Mouse (Mus musculus) intestine, embryonic 14.5 days (tissue): ENCODE measurements around the gene Gse1. TPM values are rescaled to one million over a fixed set of nuclear protein-coding genes. Genes with fewer than 3 reads are reported as not detected.
A peak's percentile ranks its signal among the peaks of the same experiment; 100 is the strongest.

Experiments
- ATAC-seq: fragments of 200-750 bp; cut with Nextera tagmentation; replicated peaks from 2 replicates; pipeline ENCODE4 v1.8.0; 2017; ENCODE audit warnings: low read depth, moderate number of reproducible peaks, moderate TSS enrichment, moderate library complexity; ENCODE audit not compliant: low FRiP score, low TSS enrichment
- DNase-seq: peaks from one replicate; pipeline ENCODE4 v3.0.0-alpha.2; 2018; ENCODE audit warnings: low spot score
- H3K27ac ChIP-seq: fragments of 300-500 bp; sonication (generic); 2 replicates; pipeline ENCODE4 v1.5.1; 2014; ENCODE audit warnings: low read depth, mild to moderate bottlenecking, control low read depth
- H3K27me3 ChIP-seq: fragments of 300-500 bp; sonication (generic); replicated peaks from 2 replicates; pipeline ENCODE4 v1.6.1; 2014; ENCODE audit warnings: low read length, control low read depth; ENCODE audit not compliant: control insufficient read depth, insufficient read depth
- H3K36me3 ChIP-seq: fragments of 300-500 bp; sonication (generic); 2 replicates; pipeline ENCODE4 v1.6.1; 2014; ENCODE audit warnings: low read length, control low read depth; ENCODE audit not compliant: control insufficient read depth, insufficient read depth
- H3K4me1 ChIP-seq: fragments of 300-500 bp; sonication (generic); replicated peaks from 2 replicates; pipeline ENCODE4 v1.6.1; 2014; ENCODE audit warnings: low read length, control low read depth, mixed read lengths; ENCODE audit not compliant: control insufficient read depth, insufficient read depth
- H3K4me2 ChIP-seq: fragments of 300-500 bp; sonication (generic); 2 replicates; pipeline ENCODE4 v1.6.1; 2014; ENCODE audit warnings: low read length
- H3K4me3 ChIP-seq: fragments of 300-500 bp; sonication (generic); 2 replicates; pipeline ENCODE4 v1.5.1; 2014; ENCODE audit warnings: low read depth, low read length, control low read depth, mixed read lengths
- H3K9ac ChIP-seq: fragments of 300-500 bp; sonication (generic); 2 replicates; pipeline ENCODE4 v1.6.1; 2014; ENCODE audit warnings: mild to moderate bottlenecking, low read length
- H3K9me3 ChIP-seq: fragments of 300-500 bp; sonication (generic); 2 replicates; pipeline ENCODE4 v1.6.1; 2016; ENCODE audit warnings: low read length, control low read depth; ENCODE audit not compliant: control insufficient read depth
- WGBS: fragments of 180-500 bp; shearing (Covaris S2); extraction: QIAGEN DNeasy Blood & Tissue Kit; methylation state at CpG from one replicate; pipeline ENCODE4 v1.1.7; 2014; 5-methylcytosine and 5-hydroxymethylcytosine counted together
- polyA plus RNA-seq: library from polyadenylated mRNA; unstranded; fragments of >200 nt; fragmentation: Nextera tagmentation; extraction: Ambion mirVana; gene quantifications from 2 replicates; pipeline ENCODE4 v1.2.1, GENCODE M21; 2014

Gse1 gene
- polyA plus RNA-seq, 1 experiment from 2014 or later: 13.3 TPM

DNA sequence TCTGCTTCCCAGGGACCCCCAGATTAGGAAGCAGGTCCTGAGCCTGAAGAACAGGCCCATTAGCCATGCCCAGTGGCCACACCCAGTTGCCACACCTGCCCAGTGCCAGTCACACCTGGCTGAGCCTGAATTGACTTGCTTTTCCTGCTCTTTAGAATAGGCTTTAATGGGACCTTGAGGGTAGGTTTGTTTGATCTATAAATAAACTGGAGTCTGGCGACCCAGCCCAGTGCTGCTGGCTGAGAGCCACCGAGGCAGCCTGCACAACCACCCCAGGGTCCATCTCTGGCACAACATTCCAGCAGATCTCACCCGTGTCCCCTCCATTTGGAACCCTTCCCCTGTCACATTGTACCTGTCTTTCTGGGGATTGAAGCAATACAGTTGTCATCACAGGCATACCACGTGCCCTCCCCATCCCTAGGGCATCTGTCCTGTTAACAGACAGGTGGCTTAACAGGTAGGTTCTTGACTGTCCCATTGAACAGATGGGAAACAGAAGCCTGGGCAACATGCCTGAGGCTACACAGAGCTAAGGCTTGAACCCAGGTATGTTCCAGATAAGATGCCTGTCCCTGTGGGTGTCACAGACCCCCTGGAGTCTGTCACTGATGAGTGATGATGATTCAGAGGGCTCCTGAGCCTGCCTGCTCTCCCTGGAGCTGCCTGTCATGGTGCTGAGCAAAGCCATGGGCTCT lies 214.2 kb downstream of the Gse1 start:
- Histone ChIP-seq H3K36me3 (no peaks in the 10 kb centered on the region), H3K4me2 (no peak overlapping the region), H3K4me3 (no peak overlapping the region), H3K27ac (no peak overlapping the region), H3K9ac (no peak overlapping the region), H3K4me1 (peaks cover 38% of the 10 kb centered on the region), H3K27me3 (no peaks in the 10 kb centered on the region), H3K9me3 (no peaks in the 10 kb centered on the region)
- DNase-seq (no peak), ATAC-seq (no peak)
- WGBS: 43% methylated on average over 4 of the region's 4 CpGs

- no peaks in the 10 kb centered on the region for H3K9me3 ChIP-seq
- WGBS: 39% methylated on average over 10 of the region's 10 CpGs
- H3K4me3 ChIP-seq: no peak overlapping the region
- H3K27me3 ChIP-seq: no peaks in the 10 kb centered on the region
- H3K4me2 ChIP-seq: no peak overlapping the region
- peaks cover 30% of the 10 kb centered on the region for H3K4me1 ChIP-seq
- no peaks in the 10 kb centered on the region for H3K36me3 ChIP-seq
- H3K9ac ChIP-seq: no peak overlapping the region
- H3K27ac ChIP-seq: 0 out of 2 replicates have a peak overlapping the region, but pooled peaks have one; percentile 27
- ATAC-seq: no peak
- DNase-seq: no peak
Measured at GRCm38 (mm10) chr8:120445249-120445648, 217.0 kb downstream of the Gse1 start.

DNA sequence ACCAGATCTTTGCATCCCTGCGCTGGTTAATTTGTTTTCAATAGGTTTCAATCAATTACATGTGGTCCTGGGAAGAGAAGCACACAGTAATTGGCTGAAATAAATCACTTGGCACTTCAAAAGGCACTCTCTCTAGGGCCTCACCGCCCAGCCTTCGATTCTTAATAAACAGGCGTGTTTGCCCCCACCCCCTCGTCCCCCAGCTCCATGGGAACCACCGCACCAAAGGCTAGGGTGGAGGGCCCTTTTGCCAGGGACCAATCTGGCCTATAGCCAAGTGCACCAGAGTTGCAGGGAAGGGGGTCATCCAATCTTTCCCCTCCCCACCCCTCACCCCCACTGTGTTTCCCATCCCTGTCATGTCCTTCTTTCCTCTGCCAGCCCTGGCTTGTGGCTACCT lies 219.9 kb downstream of the Gse1 start:
- ATAC-seq: no peak
- H3K27ac ChIP-seq: no peak overlapping the region
- no peak overlapping the region for H3K4me2 ChIP-seq
- DNase-seq: no peak
- H3K27me3 ChIP-seq: no peaks in the 10 kb centered on the region
- H3K4me1 ChIP-seq: peaks cover 19% of the 10 kb centered on the region
- H3K36me3 ChIP-seq: no peaks in the 10 kb centered on the region
- H3K9ac ChIP-seq: no peak overlapping the region
- no peaks in the 10 kb centered on the region for H3K9me3 ChIP-seq
- no peak overlapping the region for H3K4me3 ChIP-seq
- 48% methylated on average over 6 of the region's 6 CpGs for WGBS

DNA sequence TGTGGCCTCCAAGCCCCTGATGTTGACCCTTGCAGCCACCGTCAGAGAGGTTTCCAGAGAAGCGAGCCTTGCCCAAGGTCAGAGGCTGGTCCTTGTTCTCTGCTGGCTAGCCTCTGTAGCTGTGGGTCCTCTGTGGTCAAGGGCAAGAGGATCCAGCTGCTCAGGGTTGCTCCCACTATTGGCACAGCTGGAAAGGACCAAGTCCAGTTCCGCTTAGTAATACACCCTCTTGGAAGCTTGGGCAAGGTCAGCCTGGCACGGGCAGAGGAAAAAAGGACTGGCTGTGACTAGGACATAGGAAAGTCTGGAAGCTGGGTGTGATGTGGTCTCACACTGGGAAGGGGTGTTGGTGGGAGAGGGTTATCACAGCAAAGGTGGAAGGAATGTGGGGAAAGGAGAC lies 220.9 kb downstream of the Gse1 start:
- Histone ChIP-seq H3K9ac (no peak overlapping the region), H3K4me2 (no peak overlapping the region), H3K9me3 (no peaks in the 10 kb centered on the region), H3K4me1 (peaks cover 26% of the 10 kb centered on the region), H3K27me3 (no peaks in the 10 kb centered on the region), H3K27ac (no peak overlapping the region), H3K4me3 (no peak overlapping the region), H3K36me3 (no peaks in the 10 kb centered on the region)
- 86% methylated on average over 4 of the region's 4 CpGs for WGBS
- no peak for ATAC-seq
- DNase-seq: no peak

GRCm38 (mm10) chr8:120449608-120450031 lies 221.4 kb downstream of the Gse1 start:
- DNase-seq (no peak), ATAC-seq (no peak)
- H3K9me3 ChIP-seq: no peaks in the 10 kb centered on the region

DNA sequence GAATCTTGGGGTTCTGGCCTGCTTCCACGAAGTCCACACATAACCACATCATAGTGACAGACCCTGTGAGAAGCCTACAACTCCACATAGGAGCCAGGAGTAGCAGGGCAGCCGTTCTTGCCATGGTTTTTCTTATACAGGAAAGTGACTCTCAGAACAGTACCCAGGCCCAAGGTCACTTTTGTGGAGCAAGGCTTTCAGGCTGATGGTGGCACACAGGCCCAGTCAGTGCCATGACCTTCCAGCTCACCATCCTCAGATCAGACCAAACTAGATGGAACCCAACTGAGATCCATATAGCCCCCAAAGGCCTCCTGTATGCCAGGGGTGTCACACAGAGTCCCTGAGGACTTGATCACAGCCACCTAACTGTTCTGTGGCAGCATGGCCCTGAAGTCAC lies 223.9 kb downstream of the Gse1 start:
- Histone ChIP-seq H3K4me3 (no peak overlapping the region), H3K9me3 (no peaks in the 10 kb centered on the region), H3K27me3 (no peaks in the 10 kb centered on the region), H3K9ac (no peak overlapping the region), H3K27ac (no peak overlapping the region), H3K4me2 (no peak overlapping the region), H3K4me1 (peaks cover 44% of the 10 kb centered on the region), H3K36me3 (no peaks in the 10 kb centered on the region)
- 78% methylated on average over 2 of the region's 2 CpGs for WGBS
- no peak for ATAC-seq
- no peak for DNase-seq

More at GRCm38 (mm10) chr8:120449608-120450031, 221.4 kb downstream of the Gse1 start:
- no peaks in the 10 kb centered on the region for H3K36me3 ChIP-seq
- WGBS: 22% methylated on average over 17 of the region's 17 CpGs
- H3K4me2 ChIP-seq: no peak overlapping the region
- H3K27me3 ChIP-seq: no peaks in the 10 kb centered on the region
- H3K4me3 ChIP-seq: no peak overlapping the region
- H3K4me1 ChIP-seq: peaks cover 29% of the 10 kb centered on the region
- no peak overlapping the region for H3K27ac ChIP-seq
- no peak overlapping the region for H3K9ac ChIP-seq

DNA sequence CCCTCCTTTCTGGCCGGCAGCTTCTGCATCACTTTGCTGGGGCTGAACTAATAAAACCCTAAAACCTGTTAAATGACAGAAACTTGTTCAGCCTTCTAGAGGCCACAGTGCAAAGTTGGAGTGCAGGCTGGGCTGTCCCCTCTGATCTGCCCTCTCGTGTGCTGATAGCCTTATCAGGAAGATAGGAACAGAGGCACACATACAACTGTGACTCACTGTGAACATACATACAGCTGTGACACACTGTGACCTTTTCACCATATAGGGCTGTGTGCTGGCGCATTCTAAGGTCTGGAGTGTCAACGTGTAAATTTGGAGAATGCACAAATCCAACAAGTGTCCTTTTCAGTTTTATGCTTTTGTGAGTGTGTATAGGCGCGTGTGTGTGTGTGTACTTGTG lies 226.1 kb downstream of the Gse1 start:
- Histone ChIP-seq H3K27me3 (no peaks in the 10 kb centered on the region), H3K9me3 (no peaks in the 10 kb centered on the region), H3K4me1 (peaks cover 41% of the 10 kb centered on the region), H3K4me3 (no peak overlapping the region), H3K9ac (no peak overlapping the region), H3K27ac (peak overlapping the region; percentile 9; the same call in 1 of the 2 replicates), H3K4me2 (no peak overlapping the region), H3K36me3 (no peaks in the 10 kb centered on the region)
- WGBS: 62% methylated on average over 6 of the region's 6 CpGs
- ATAC-seq (peak; percentile 61; the same call in 1 of the 2 replicates), DNase-seq (no peak)

- H3K4me2 ChIP-seq: no peak overlapping the region
- 41% methylated on average over 6 of the region's 6 CpGs for WGBS
- H3K9ac ChIP-seq: no peak overlapping the region
- H3K9me3 ChIP-seq: no peaks in the 10 kb centered on the region
- no peak overlapping the region for H3K4me3 ChIP-seq
- ATAC-seq: no peak
- DNase-seq: no peak
- no peak overlapping the region for H3K27ac ChIP-seq
- no peaks in the 10 kb centered on the region for H3K36me3 ChIP-seq
- peaks cover 56% of the 10 kb centered on the region for H3K4me1 ChIP-seq
- no peaks in the 10 kb centered on the region for H3K27me3 ChIP-seq
Measured at GRCm38 (mm10) chr8:120460375-120460774, 232.1 kb downstream of the Gse1 start.

DNA sequence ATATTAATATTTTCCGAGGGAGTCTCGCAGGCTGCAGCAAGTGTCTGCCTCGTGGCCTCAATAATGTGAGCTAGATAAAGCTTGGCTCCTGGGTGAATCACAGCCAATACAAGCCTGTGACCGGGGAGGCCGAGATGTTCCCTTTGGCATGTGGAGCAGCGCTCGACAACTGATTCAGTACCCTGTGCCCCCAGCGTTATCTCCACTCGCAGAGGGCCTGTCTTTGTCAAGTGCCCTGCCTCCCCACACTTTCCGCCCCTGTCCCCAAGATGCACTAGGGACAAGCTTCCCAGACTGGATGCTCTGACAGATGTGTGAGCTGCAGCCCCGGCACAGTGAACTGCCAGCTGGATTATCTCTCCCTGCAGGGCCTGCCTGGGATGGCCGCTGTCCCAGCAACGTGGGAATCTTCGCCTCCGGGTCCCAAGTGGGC lies 233.9 kb downstream of the Gse1 start:
- DNase-seq (no peak), ATAC-seq (no peak)
- H3K4me2 ChIP-seq: no peak overlapping the region
- H3K9ac ChIP-seq: no peak overlapping the region
- H3K27me3 ChIP-seq: no peaks in the 10 kb centered on the region
- H3K4me3 ChIP-seq: no peak overlapping the region
- H3K36me3 ChIP-seq: no peaks in the 10 kb centered on the region
- H3K4me1 ChIP-seq: peaks cover 48% of the 10 kb centered on the region
- 32% methylated on average over 15 of the region's 15 CpGs for WGBS
- no peaks in the 10 kb centered on the region for H3K9me3 ChIP-seq
- H3K27ac ChIP-seq: peak overlapping the region; percentile 67
